Mouse (Mus musculus) myocyte (in vitro differentiated cells): Measurements from ENCODE around the gene Spata7. TPM values are rescaled to one million over a fixed set of nuclear protein-coding genes. Genes with fewer than 3 reads are reported as not detected.

Experiments
- H3K27me3 ChIP-seq: one replicate; pipeline ENCODE4 v1.6.1; 2011; ENCODE audit not compliant: control insufficient read depth, insufficient read depth, insufficient read length
- H3K36me3 ChIP-seq: one replicate; pipeline ENCODE4 v1.6.1; 2011; ENCODE audit not compliant: control insufficient read depth, insufficient read depth
- H3K4me2 ChIP-seq: one replicate; pipeline ENCODE4 v1.6.1; 2011; ENCODE audit warnings: low read depth, control low read depth
- H3K4me3 ChIP-seq: one replicate; pipeline ENCODE4 v1.5.1; 2011; ENCODE audit warnings: mild to moderate bottlenecking, control low read depth, moderate library complexity
- H3K79me2 ChIP-seq: one replicate; pipeline ENCODE4 v1.6.1; 2011; ENCODE audit not compliant: control insufficient read depth, insufficient read depth
- H3ac ChIP-seq: one replicate; pipeline ENCODE4 v1.6.1; 2011; ENCODE audit not compliant: control insufficient read depth, insufficient read length
- CEBPB ChIP-seq: IDR thresholded peaks from 2 replicates; pipeline ENCODE4 v1.6.1; 2011; ENCODE audit warnings: mild to moderate bottlenecking, moderate library complexity; ENCODE audit not compliant: poor library complexity, insufficient read depth, severe bottlenecking
- E2F4 ChIP-seq: IDR thresholded peaks from one replicate; pipeline ENCODE4 v1.6.1; 2011; ENCODE audit warnings: mild to moderate bottlenecking, control low read depth, moderate library complexity; ENCODE audit not compliant: insufficient read depth
- MAX ChIP-seq: IDR thresholded peaks from one replicate; pipeline ENCODE4 v1.6.1; 2011; ENCODE audit warnings: low read depth, mild to moderate bottlenecking, control low read depth
- MYOD1 ChIP-seq, 3 experiments: IDR thresholded peaks; one replicate each; pipeline ENCODE4 v1.6.1; 2011; ENCODE audit warnings: control low read depth in 2 of 3, low read depth in 2 of 3, mild to moderate bottlenecking in 2 of 3, moderate library complexity in 1 of 3; ENCODE audit not compliant: insufficient read length in 2 of 3, control insufficient read depth in 1 of 3
- MYOG ChIP-seq, 3 experiments: IDR thresholded peaks; one replicate each; pipeline ENCODE4 v1.6.1; 2011; ENCODE audit warnings: control low read depth in 2 of 3, low read depth in 2 of 3, mild to moderate bottlenecking in 2 of 3; ENCODE audit not compliant: insufficient read length in 2 of 3, control insufficient read depth in 1 of 3, insufficient read depth in 1 of 3
- POLR2A ChIP-seq: IDR thresholded peaks from one replicate; pipeline ENCODE4 v1.6.1; 2011; ENCODE audit warnings: low read depth, mild to moderate bottlenecking, control low read depth, moderate library complexity; ENCODE audit not compliant: insufficient read length
- POLR2AphosphoS2 ChIP-seq: IDR thresholded peaks from one replicate; pipeline ENCODE4 v1.6.1; 2011; ENCODE audit warnings: low read depth, control low read depth; ENCODE audit not compliant: insufficient read length
- REST ChIP-seq: IDR thresholded peaks from one replicate; pipeline ENCODE4 v1.6.1; 2011; ENCODE audit warnings: mild to moderate bottlenecking, control low read depth, moderate library complexity; ENCODE audit not compliant: insufficient read depth, insufficient read length
- SRF ChIP-seq: IDR thresholded peaks from one replicate; pipeline ENCODE4 v1.6.1; 2011; ENCODE audit warnings: low read depth; ENCODE audit not compliant: control insufficient read depth, insufficient read length
- TCF12 ChIP-seq: IDR thresholded peaks from one replicate; pipeline ENCODE4 v1.6.1; 2011; ENCODE audit warnings: mild to moderate bottlenecking, control low read depth; ENCODE audit not compliant: poor library complexity, insufficient read depth, severe bottlenecking
- TCF3 ChIP-seq: IDR thresholded peaks from one replicate; pipeline ENCODE4 v1.6.1; 2011; ENCODE audit warnings: low read depth, control low read depth; ENCODE audit not compliant: insufficient read length
- USF1 ChIP-seq: IDR thresholded peaks from one replicate; pipeline ENCODE4 v1.6.1; 2011; ENCODE audit warnings: low read depth, mild to moderate bottlenecking, control low read depth, moderate library complexity
- polyA plus RNA-seq: library from polyadenylated mRNA; unstranded; fragments of >200 nt; fragmentation: generic; extraction: Trizol; gene quantifications from one replicate; pipeline ENCODE4 v1.2.1, GENCODE M21; 2012; ENCODE audit warnings: missing spikeins

Spata7 gene
- polyA plus RNA-seq, 1 experiment: 3.8 TPM

GRCm38 (mm10) chr12:98682196-98682595 is 54.2 kb downstream of the Spata7 start:
- Histone ChIP-seq H3K36me3 (peaks cover 42% of the 10 kb centered on the region), H3K27me3 (no peaks in the 10 kb centered on the region), H3K79me2 (peaks cover 7% of the 10 kb centered on the region), H3K4me2 (no peak overlapping the region), H3K4me3 (no peak overlapping the region), H3ac (no peak overlapping the region)
- TF ChIP-seq REST (no peak), USF1 (no peak), E2F4 (no peak), CEBPB (no peak), TCF3 (no peak), TCF12 (no peak), MAX (no peak), POLR2AphosphoS2 (no peak), SRF (no peak), MYOG (IDR thresholded peaks at IDR 0.05; ENCODE audit: control insufficient read depth in 1 of 3, insufficient read depth in 1 of 3, insufficient read length in 2 of 3, low read depth in 2 of 3) (no peak), POLR2A (no peak), MYOD1 (IDR thresholded peaks at IDR 0.05; ENCODE audit: control insufficient read depth in 1 of 3, insufficient read length in 2 of 3, low read depth in 2 of 3) (no peak)

- peaks cover 7% of the 10 kb centered on the region for H3K79me2 ChIP-seq
- H3K4me2 ChIP-seq: no peak overlapping the region
- H3ac ChIP-seq: no peak overlapping the region
- H3K4me3 ChIP-seq: no peak overlapping the region
- H3K36me3 ChIP-seq: peaks cover 38% of the 10 kb centered on the region
- no peaks in the 10 kb centered on the region for H3K27me3 ChIP-seq
- no peak for TF ChIP-seq USF1
- no peak for TF ChIP-seq SRF
- TF ChIP-seq TCF12: no peak
- TF ChIP-seq POLR2AphosphoS2: no peak
- no peak for TF ChIP-seq MAX
- no peak for TF ChIP-seq E2F4
- no peak for TF ChIP-seq MYOD1 (IDR thresholded peaks at IDR 0.05; ENCODE audit: control insufficient read depth in 1 of 3, insufficient read length in 2 of 3, low read depth in 2 of 3)
- no peak for TF ChIP-seq REST
- no peak for TF ChIP-seq CEBPB
- no peak for TF ChIP-seq TCF3
- TF ChIP-seq MYOG (IDR thresholded peaks at IDR 0.05; ENCODE audit: control insufficient read depth in 1 of 3, insufficient read depth in 1 of 3, insufficient read length in 2 of 3, low read depth in 2 of 3): no peak
- TF ChIP-seq POLR2A: no peak
These were observed 55.2 kb downstream of the Spata7 start for GRCm38 (mm10) chr12:98683171-98683570.

GRCm38 (mm10) chr12:98683574-98683973 is 55.6 kb downstream of the Spata7 start:
- Histone ChIP-seq H3ac (no peak overlapping the region), H3K4me2 (no peak overlapping the region), H3K4me3 (no peak overlapping the region), H3K27me3 (no peaks in the 10 kb centered on the region), H3K36me3 (peaks cover 36% of the 10 kb centered on the region), H3K79me2 (peaks cover 7% of the 10 kb centered on the region)
- TF ChIP-seq TCF12: no peak
- TF ChIP-seq TCF3: no peak
- no peak for TF ChIP-seq POLR2A
- no peak for TF ChIP-seq USF1
- TF ChIP-seq MYOG (IDR thresholded peaks at IDR 0.05; ENCODE audit: control insufficient read depth in 1 of 3, insufficient read depth in 1 of 3, insufficient read length in 2 of 3, low read depth in 2 of 3): no peak
- no peak for TF ChIP-seq SRF
- TF ChIP-seq REST: no peak

- Histone ChIP-seq H3ac (no peak overlapping the region), H3K4me3 (no peak overlapping the region), H3K27me3 (no peaks in the 10 kb centered on the region), H3K36me3 (peaks cover 34% of the 10 kb centered on the region), H3K4me2 (no peak overlapping the region), H3K79me2 (no peaks in the 10 kb centered on the region)
- TF ChIP-seq E2F4 (no peak), TCF3 (no peak), SRF (no peak), USF1 (no peak), MAX (no peak), CEBPB (no peak), REST (no peak), POLR2AphosphoS2 (no peak), POLR2A (no peak), TCF12 (no peak), MYOG (IDR thresholded peaks at IDR 0.05; ENCODE audit: control insufficient read depth in 1 of 3, insufficient read depth in 1 of 3, insufficient read length in 2 of 3, low read depth in 2 of 3) (no peak), MYOD1 (IDR thresholded peaks at IDR 0.05; ENCODE audit: control insufficient read depth in 1 of 3, insufficient read length in 2 of 3, low read depth in 2 of 3) (no peak)
These were observed 62.3 kb downstream of the Spata7 start for GRCm38 (mm10) chr12:98690230-98690629.

GRCm38 (mm10) chr12:98697202-98697601 is 69.2 kb downstream of the Spata7 start:
- H3K4me3 ChIP-seq: no peak overlapping the region
- TF ChIP-seq CEBPB: no peak
- TF ChIP-seq POLR2AphosphoS2: no peak
- no peak for TF ChIP-seq MYOG (IDR thresholded peaks at IDR 0.05; ENCODE audit: control insufficient read depth in 1 of 3, insufficient read depth in 1 of 3, insufficient read length in 2 of 3, low read depth in 2 of 3)
- TF ChIP-seq POLR2A: no peak
- TF ChIP-seq MYOD1 (IDR thresholded peaks at IDR 0.05; ENCODE audit: control insufficient read depth in 1 of 3, insufficient read length in 2 of 3, low read depth in 2 of 3): no peak
- no peak for TF ChIP-seq TCF12
- peaks cover 38% of the 10 kb centered on the region for H3K36me3 ChIP-seq
- H3K4me2 ChIP-seq: no peak overlapping the region
- H3K27me3 ChIP-seq: no peaks in the 10 kb centered on the region
- H3ac ChIP-seq: no peak overlapping the region
- no peaks in the 10 kb centered on the region for H3K79me2 ChIP-seq
